Mouse (Mus musculus) adrenal gland, postnatal 25 days (tissue): ENCODE measurements around the gene Ptprn2. TPM values are rescaled to one million over a fixed set of nuclear protein-coding genes. Genes with fewer than 3 reads are reported as not detected.

Experiments
- DNase-seq: peaks from one replicate; pipeline ENCODE4 v3.0.0; 2021; ENCODE audit warnings: mixed read lengths
- total RNA-seq: library from RNA; stranded (reverse); gene quantifications from 2 replicates; pipeline ENCODE4 v1.2.3, GENCODE M21; 2021

The Ptprn2 gene
- total RNA-seq, 1 experiment from 2014 or later = 21.7 TPM

GRCm38 (mm10) chr12:117160211-117160891, 674.8 kb downstream of the Ptprn2 start:
- DNase-seq = no peak

- DNase-seq = no peak
These were observed 676.7 kb downstream of the Ptprn2 start for GRCm38 (mm10) chr12:117162180-117162579.

- DNase-seq = no peak
These were observed 678.3 kb downstream of the Ptprn2 start for GRCm38 (mm10) chr12:117163789-117164188.

- DNase-seq = no peak
These were observed 680.7 kb downstream of the Ptprn2 start for GRCm38 (mm10) chr12:117166266-117166665.

- DNase-seq = no peak
These were observed 684.1 kb downstream of the Ptprn2 start for GRCm38 (mm10) chr12:117169670-117170069.

- DNase-seq = no peak
These were observed 687.0 kb downstream of the Ptprn2 start for GRCm38 (mm10) chr12:117172529-117172884.

DNA sequence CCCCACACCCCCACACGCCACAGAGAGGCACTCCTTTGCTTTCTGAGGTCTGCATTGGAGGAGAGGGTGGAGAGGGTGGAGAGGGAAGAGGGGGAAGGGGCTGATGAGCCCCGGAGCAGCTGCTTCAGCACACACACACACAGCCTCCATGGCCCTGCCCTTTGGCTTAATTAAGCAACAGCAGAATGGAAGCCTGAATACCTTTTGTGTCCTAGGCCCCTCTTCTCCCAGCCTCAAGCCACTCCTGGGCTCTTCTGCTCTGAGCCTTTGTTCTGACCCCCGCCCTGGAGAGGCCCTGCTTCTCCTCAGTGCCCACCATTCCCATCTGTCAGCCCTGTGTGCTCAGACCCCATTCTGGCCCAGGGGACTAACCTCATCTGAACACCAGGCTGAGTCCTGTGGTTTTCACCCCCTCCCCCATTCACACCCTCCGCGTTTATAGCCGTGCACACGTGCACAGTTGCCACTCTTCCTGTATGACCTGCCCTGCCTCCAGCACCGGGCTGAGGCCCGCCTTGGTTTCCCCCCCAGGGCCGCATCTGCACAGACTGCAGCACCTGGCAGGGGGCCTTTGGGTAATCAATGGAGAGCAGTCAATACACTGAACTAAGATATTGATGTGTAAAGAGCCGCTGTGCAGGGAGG, 687.5 kb downstream of the Ptprn2 start:
- no peak for DNase-seq

DNA sequence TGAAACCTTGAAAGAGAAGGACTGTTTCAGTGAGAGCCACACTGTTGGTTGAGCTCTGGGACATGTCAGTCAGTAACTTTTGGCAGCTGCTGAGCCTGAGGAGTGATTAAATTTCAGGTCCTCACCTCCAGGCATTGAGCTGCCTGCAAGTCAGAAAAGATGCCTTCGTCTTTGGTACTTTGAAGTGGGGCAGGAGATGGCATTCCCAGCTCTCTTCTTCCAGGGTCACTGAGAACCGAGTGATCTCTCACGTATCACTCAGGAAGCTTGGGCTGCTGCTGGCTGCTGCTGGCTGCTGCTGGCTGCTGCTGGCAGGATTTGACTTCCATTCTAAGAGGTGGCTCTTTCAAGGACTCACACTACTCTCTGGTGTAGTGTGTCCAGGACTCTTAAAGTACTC, 688.7 kb downstream of the Ptprn2 start:
- DNase-seq = no peak

DNA sequence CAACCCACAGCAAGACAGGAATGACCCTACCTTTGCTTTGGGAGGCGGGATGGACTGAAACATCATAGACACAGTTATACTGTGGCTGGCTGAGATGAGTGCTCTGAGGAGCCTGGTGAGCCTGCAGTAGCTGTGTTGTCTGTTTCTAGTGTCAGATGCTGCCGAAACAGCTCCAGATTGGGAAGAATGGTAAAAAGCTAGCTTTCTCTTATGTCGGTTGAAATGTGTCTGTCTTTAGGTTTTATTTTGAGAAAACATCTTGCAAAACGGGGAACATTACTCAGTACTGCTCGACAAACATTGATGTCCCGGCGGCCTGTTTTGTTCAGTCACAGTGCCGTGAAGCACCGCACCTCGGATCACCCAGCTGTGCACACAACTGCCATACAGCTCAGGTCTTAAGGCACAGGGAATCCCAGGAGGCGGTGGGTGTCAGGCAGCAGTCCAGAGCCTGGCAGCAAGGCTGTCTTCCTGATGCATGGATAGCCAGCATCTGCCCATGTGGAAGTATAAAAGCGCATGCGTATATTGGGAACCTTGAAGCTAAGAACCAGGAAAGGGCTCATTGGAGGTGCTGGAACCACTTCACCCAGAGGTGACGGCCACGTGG, 689.7 kb downstream of the Ptprn2 start:
- no peak for DNase-seq

GRCm38 (mm10) chr12:117176259-117176823, 690.8 kb downstream of the Ptprn2 start:
- DNase-seq = no peak

- no peak for DNase-seq
These were observed 701.6 kb downstream of the Ptprn2 start for GRCm38 (mm10) chr12:117187167-117187566.

- DNase-seq = no peak
These were observed 706.5 kb downstream of the Ptprn2 start for GRCm38 (mm10) chr12:117192001-117192400.

- no peak for DNase-seq
These were observed 711.4 kb downstream of the Ptprn2 start for GRCm38 (mm10) chr12:117196721-117197425.

- DNase-seq = no peak
These were observed 712.6 kb downstream of the Ptprn2 start for GRCm38 (mm10) chr12:117198093-117198492.

DNA sequence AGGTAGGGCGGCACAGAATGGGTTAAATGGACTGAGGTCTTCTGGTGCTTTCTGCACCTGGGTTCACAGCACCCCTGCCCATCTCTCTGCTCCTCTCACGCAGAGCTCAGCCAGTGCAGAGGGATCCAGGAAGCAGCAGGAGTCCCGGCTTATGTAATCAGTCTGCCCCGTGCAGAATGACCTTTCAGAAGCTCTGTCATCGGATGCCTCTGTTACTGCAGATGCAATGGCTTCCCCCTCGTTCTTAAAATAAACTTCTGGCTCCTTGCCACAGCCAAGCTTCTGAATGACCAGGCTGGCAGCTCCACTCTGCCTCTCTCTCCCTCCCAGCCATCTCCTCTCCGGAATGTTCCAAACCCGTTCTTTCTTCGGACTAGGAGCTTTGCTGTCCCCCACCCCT, 714.6 kb downstream of the Ptprn2 start:
- DNase-seq = peak; percentile 66

DNA sequence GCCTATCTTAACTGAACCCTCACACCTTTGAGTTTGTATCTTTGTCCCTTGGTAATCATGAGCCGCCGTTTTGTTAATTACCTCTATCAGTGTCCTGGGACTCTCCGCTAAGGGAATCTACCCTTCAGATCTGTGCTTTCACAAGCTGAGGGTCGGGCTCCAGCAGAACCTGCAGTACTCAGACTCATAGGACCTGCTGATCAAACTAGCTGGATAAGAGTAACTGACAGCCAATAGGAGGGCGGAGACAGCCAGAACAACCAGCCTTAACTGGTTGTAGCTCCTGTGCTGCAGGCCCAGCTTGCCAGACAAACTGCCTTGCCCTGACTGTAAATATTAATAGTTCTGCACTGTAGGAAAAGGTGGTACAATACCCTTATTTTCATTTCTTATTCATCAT, 715.1 kb downstream of the Ptprn2 start:
- no peak for DNase-seq

GRCm38 (mm10) chr12:117203506-117203905, 718.0 kb downstream of the Ptprn2 start:
- no peak for DNase-seq

DNA sequence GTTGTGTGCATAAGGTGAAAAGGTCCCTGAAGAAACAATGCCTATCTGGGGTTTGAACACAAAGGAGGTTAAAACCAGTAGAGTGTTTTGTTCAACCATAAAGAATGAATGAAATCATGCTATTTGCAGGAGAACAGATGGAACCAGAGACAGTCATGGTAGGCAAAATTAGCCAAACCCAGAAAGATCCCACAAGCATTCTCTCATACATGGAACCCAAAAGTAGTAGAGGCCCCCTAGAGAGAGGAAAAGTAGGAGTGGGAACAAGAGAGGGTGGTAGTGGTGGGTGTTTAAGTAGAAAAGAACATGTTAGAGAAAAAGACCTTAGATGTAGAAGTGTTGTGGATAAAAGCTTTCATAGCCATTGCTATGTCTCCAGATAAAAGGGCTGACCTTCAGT, 719.4 kb downstream of the Ptprn2 start:
- no peak for DNase-seq

DNA sequence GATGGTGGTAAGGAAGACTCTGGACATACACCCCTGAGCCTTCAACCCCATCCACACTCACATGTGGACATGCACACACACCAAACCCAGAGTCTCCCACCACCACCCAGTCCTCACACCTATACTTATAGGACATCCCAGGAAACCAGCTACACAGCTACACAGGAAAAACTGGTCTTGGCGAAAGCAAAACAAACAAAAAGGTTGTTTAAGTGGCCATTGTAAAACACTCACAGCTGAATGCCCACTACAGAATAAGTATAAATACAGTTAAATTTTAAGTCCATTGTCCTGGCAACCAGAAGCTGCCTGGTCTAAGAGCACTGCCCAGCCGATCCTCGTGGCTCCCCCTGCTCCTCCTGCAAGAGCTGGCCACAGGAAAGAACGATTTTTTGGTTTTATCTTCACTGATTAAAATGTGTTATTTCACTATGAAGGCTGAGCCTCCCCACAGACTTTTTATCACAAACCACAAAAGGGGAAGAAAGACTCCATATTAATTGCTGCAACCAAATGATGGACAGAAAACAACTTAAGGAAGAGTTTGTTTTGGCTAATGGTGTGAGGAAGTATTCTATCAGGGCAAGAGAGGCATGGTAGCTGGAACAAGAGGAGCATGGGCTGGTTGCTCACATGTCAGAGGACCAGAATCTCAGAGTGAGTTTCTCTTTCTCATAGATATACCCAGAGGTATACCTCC, 722.1 kb downstream of the Ptprn2 start:
- no peak for DNase-seq

DNA sequence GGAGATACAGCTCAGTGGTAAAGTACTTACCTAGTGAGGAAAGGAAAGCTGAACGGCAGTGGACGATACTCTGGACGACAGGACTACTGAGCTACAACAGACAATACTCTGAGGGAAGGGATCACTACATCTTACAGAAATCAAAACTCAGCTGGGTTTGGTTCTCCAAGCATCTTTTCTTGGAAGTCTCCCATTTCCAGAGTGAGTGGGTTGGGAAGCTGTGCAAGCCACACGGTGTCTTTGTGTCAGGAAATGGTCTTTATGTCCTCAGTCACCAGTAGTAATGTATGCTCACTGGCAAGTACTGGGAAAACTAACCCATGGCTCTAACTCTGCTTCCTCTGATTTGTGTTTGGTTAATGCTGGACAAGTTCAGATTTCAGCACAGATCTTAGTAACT, 724.9 kb downstream of the Ptprn2 start:
- no peak for DNase-seq

DNA sequence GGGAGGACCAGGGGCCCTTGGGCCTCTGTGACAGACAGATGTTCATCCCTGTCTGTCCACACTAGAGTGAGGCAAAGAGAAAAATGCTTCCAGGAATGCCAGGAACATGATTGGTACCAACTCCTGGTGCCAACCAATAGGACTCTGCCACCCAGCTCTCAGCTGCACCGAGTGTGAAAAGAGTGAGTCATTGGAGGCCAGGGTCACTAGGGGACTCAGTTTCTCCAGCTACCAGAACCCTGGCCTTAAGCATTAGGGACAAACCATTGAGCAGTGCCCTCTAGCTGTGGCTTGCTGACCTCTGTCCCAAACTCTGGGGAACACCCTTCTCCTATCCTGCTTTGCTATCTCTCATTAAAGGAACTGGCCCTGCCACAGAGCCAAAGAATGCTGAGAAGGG, 728.0 kb downstream of the Ptprn2 start:
- DNase-seq = peak; percentile 32

DNA sequence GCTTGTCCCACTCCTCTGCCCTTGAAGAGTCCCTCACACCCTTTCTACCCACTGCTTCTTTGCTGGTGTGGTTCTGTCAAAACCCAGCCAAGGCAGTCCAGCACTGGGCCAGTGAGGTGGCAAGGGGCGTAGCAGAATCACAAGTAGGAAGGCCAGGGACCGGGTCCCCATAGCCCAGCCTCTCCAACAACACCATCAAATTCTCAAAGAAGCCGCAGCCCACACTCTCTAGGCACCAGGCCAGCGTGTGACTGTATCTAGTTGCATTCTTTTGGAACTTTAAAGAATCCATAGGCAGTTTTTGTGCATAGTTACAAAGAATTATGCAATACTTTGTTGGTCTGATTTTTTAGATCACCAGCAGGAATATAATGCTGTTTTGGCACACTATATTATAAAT, 728.8 kb downstream of the Ptprn2 start:
- no peak for DNase-seq
